Mouse (Mus musculus) forebrain, embryonic 15.5 days (tissue): ENCODE measurements around the gene Zswim7. TPM values are rescaled to one million over a fixed set of nuclear protein-coding genes. Genes with fewer than 3 reads are reported as not detected.
A peak's percentile ranks its signal among the peaks of the same experiment; 100 is the strongest.

Experiments
- ATAC-seq: fragments of 200-750 bp; cut with Nextera tagmentation; replicated peaks from 2 replicates; pipeline ENCODE4 v1.8.0; 2017; ENCODE audit warnings: mild to moderate bottlenecking, moderate TSS enrichment, moderate library complexity
- H3K27ac ChIP-seq: fragments of 300-500 bp; sonication (generic); replicated peaks from 2 replicates; pipeline ENCODE4 v1.5.1; 2015; ENCODE audit warnings: mild to moderate bottlenecking, inconsistent platforms
- H3K27me3 ChIP-seq: fragments of 300-500 bp; sonication (generic); 2 replicates; pipeline ENCODE4 v1.6.1; 2015; ENCODE audit warnings: inconsistent platforms
- H3K36me3 ChIP-seq: fragments of 300-500 bp; sonication (generic); 2 replicates; pipeline ENCODE4 v1.6.1; 2015; ENCODE audit warnings: mild to moderate bottlenecking, inconsistent platforms
- H3K4me1 ChIP-seq: fragments of 300-500 bp; sonication (generic); 2 replicates; pipeline ENCODE4 v1.6.1; 2015; ENCODE audit warnings: inconsistent platforms
- H3K4me2 ChIP-seq: fragments of 300-500 bp; sonication (generic); replicated peaks from 2 replicates; pipeline ENCODE4 v1.6.1; 2015; ENCODE audit warnings: mild to moderate bottlenecking, inconsistent platforms
- H3K4me3 ChIP-seq: fragments of 300-500 bp; sonication (generic); 2 replicates; pipeline ENCODE4 v1.5.1; 2015; ENCODE audit warnings: mild to moderate bottlenecking, inconsistent platforms
- H3K9ac ChIP-seq: fragments of 300-500 bp; sonication (generic); replicated peaks from 2 replicates; pipeline ENCODE4 v1.6.1; 2015; ENCODE audit warnings: mild to moderate bottlenecking, inconsistent platforms
- H3K9me3 ChIP-seq: fragments of 300-500 bp; sonication (generic); 2 replicates; pipeline ENCODE4 v1.6.1; 2016; ENCODE audit warnings: inconsistent platforms
- WGBS: fragments of 180-500 bp; shearing (Covaris S2); methylation state at CpG from one replicate; pipeline ENCODE4 v1.1.7; 2015; ENCODE audit warnings: mixed read lengths; 5-methylcytosine and 5-hydroxymethylcytosine counted together
- polyA plus RNA-seq: library from polyadenylated mRNA; unstranded; fragments of >200 nt; fragmentation: Nextera tagmentation; extraction: Ambion mirVana; gene quantifications from 2 replicates; pipeline ENCODE4 v1.2.1, GENCODE M21; 2015

Gene Zswim7
- polyA plus RNA-seq, 1 experiment from 2014 or later, result 9.8 TPM

DNA sequence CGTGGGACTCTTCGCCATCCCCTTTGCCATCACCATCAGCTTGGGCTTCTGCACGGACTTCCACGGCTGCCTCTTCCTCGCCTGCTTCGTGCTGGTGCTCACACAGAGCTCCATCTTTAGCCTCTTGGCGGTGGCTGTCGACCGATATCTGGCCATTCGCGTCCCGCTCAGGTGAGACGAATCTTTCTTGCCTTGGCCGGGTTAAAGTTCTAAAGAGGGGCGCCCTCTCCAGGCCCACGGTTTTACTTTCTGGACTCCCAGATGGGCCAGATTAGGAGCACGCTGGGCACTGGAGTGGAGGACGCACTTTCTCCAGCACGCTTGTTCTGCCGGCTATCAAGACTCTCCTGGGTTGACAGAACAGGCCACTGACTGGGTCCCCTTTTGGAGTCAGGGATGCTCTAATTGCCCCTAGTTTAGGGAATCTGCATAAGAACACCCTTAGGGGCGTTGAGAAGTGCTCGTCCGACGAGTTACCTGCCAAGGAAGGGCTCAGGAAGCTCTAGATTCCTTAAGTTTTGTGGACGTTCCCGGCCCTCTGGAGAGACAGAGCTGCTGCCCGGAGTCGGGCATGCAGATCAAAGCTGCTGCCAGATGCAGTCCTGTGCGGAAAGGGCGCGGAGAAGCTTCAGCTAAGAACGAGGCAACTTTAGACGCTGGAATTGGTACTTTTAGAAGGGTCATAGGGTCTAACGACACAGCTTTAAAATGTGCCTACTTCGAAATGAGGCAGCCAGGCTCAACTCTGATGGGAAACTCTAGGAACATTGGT is 31.7 kb downstream of the Zswim7 start:
- WGBS, result 3% methylated on average over 35 of the region's 35 CpGs
- no peaks in the 10 kb centered on the region for H3K9me3 ChIP-seq
- ATAC-seq, result peak; percentile 44
- H3K36me3 ChIP-seq, result no peaks in the 10 kb centered on the region
- peak overlapping the region; percentile 59 for H3K4me3 ChIP-seq
- peak overlapping the region; percentile 46 for H3K9ac ChIP-seq
- peaks cover 18% of the 10 kb centered on the region for H3K4me1 ChIP-seq
- no peak overlapping the region for H3K27ac ChIP-seq
- peak overlapping the region; percentile 97 for H3K4me2 ChIP-seq
- H3K27me3 ChIP-seq, result peaks cover 29% of the 10 kb centered on the region

DNA sequence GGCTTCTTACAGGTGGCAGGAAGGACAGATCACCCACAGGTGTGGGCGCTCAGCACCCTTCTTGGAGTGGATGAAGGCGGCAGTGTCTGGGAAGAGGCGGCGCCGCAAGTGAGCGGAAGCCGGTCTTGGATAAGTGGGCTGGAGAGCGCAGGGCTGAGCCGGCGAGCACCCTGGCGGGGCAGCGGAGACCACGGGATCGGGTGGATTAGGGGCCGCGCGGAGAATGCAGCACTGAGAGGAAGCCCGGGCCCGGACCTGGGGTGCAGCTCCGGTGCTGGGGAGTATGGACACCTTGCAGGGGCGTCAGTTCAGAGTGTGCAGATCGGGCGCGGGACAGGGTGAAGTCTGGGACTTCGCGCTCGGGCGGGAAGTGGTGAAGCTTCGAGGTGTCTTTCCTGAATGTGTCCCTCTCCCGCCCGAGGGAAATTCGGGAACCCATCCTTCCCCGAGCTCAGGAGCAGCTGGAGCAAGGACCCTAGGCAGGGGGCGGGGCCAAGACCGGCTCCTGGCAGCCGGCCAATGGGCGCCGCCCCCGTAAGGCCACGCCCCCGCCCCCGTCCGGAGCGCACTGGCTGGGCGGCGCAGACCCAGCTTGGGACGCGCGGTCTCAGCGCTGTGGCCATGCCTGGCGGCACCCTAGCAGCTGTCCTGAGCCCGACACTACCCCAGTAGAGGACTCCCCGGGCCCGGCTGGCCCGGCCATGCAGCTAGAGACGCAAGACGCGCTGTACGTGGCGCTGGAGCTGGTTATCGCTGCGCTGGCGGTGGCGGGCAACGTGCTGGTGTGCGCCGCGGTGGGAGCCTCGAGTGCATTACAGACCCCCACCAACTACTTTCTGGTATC is 32.6 kb downstream of the Zswim7 start, which contains the start of gene Adora2b:
TSS of gene Adora2b (plus strand) at position 584 of the 844 bp plus-strand sequence.
- peaks cover 18% of the 10 kb centered on the region for H3K4me1 ChIP-seq
- H3K9me3 ChIP-seq, result no peaks in the 10 kb centered on the region
- 1% methylated on average over 69 of the region's 69 CpGs for WGBS
- no peaks in the 10 kb centered on the region for H3K36me3 ChIP-seq
- H3K27ac ChIP-seq, result no peak within 1 kb of the TSS
- peak within 1 kb of the TSS; percentile 59 for H3K4me3 ChIP-seq
- H3K4me2 ChIP-seq, result peak within 1 kb of the TSS; percentile 97
- H3K27me3 ChIP-seq, result peaks cover 29% of the 10 kb centered on the region
- peak within 1 kb of the TSS; percentile 46 for H3K9ac ChIP-seq
- ATAC-seq, result peak; percentile 88

DNA sequence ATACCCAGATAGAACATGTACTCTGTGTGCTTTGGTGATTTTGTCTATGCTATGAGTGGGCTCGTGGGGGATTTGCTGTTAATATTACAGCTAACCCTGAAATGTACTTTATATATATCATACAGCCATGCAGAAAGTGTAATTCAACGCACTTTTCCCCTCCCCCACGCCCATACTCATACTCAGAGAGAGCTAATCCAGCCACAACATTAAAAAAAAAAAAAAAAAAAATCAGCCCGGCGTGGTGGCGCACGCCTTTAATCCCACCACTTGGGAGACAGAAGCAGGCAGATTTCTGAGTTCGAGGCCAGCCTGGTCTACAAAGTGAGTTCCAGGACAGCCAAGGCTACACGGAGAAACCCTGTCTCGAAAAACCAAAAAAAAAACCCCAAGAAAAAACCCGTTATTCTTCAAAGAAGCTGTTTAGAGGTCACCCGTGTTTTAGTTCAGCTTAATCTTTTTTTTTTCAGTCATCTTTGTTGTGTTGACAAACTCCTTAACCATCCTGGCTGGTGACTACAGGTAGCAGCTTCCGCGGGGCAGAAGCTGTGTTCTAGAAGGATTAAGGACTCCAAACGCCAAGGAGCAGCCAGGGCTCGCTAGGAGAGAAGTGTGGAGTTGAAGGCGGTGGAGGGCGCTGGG is 33.3 kb downstream of the Zswim7 start:
- ATAC-seq, result no peak
- no peaks in the 10 kb centered on the region for H3K9me3 ChIP-seq
- H3K4me1 ChIP-seq, result peaks cover 18% of the 10 kb centered on the region
- peak overlapping the region; percentile 97 for H3K4me2 ChIP-seq
- H3K27me3 ChIP-seq, result peaks cover 29% of the 10 kb centered on the region
- no peak overlapping the region for H3K27ac ChIP-seq
- H3K36me3 ChIP-seq, result no peaks in the 10 kb centered on the region
- peak overlapping the region; percentile 46; the same call in 1 of the 2 replicates for H3K9ac ChIP-seq
- peak overlapping the region; percentile 59 for H3K4me3 ChIP-seq
- 41% methylated on average over 18 of the region's 18 CpGs for WGBS

DNA sequence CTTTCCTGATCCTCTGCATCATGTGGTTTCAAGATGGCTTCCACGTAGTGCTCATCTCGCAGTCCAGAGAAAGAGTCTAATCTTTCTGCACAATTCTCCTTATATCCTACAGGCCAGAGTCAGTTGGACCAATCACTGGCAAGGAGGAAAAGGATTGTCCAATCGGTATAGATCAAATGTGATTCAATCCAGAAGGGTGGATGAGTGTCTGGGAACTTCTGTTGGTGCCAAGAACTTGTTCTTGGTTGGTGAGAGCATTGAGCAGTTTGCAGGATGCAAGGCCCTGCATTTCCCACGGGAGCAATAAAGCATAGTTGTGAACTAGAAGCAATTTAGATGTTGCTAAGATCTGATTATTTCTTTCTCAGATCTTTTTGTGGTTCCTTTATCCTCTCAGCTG is 36.7 kb downstream of the Zswim7 start:
- Histone ChIP-seq H3K9me3 (no peaks in the 10 kb centered on the region), H3K4me2 (no peak overlapping the region), H3K9ac (no peak overlapping the region), H3K27me3 (peaks cover 11% of the 10 kb centered on the region), H3K4me1 (peaks cover 13% of the 10 kb centered on the region), H3K4me3 (no peak overlapping the region), H3K36me3 (no peaks in the 10 kb centered on the region), H3K27ac (no peak overlapping the region)
- ATAC-seq, result no peak
- 85% methylated on average over 4 of the region's 4 CpGs for WGBS

DNA sequence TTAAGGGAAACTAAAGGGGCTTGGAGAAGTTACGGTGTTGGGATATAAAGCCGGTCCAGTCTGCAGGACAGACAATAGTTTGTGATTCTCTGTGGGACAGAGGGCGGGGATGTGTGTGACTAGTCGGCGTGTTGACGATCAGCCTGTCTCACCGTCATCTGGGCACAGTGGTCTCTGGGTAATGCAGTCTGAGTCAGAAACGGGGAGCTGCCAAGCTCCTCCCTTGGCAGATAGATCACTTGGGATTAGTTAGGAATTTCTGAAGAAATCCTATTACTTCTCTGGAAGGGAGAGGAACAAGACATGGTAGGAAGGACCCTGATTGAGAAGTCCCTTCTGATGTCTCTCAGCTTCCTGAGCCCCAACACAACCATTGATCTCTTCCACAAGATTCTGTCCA is 37.3 kb downstream of the Zswim7 start:
- peaks cover 5% of the 10 kb centered on the region for H3K27me3 ChIP-seq
- H3K9me3 ChIP-seq, result no peaks in the 10 kb centered on the region
- H3K4me2 ChIP-seq, result no peak overlapping the region
- no peaks in the 10 kb centered on the region for H3K36me3 ChIP-seq
- H3K27ac ChIP-seq, result no peak overlapping the region
- peaks cover 8% of the 10 kb centered on the region; the same call in 1 of the 2 replicates for H3K4me1 ChIP-seq
- H3K4me3 ChIP-seq, result no peak overlapping the region
- no peak for ATAC-seq
- WGBS, result 87% methylated on average over 8 of the region's 8 CpGs
- H3K9ac ChIP-seq, result no peak overlapping the region

DNA sequence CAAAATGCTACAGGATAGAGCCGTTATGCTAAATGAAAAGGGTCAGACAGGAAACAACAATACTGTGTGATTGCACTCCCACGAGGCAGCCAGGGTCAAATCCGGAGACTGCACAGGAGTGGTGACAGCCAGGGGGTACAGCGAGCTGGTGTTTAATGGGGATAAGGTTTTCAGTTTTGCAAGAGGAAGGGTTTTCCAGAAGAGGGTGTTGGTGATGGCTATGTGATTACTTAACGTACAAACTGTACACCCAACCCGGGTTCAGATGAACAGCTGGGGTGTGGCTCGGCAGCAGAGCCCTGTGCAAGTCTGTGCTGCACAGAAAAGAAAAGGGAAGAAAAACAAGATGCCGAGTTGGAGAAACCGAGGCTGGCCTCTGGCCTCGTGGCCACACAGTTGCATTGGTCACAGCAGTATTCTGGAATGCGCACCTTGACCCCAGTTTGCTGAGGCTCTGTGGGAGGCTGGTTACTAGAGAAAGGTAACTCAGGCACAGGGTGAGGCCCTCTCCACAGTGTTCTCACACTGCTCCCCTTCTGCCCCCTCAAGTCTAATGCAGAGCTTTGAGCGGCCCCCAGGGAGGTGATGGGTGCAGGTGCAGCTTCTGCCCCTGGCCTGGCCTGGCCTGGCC is 40.4 kb downstream of the Zswim7 start:
- WGBS, result 84% methylated on average over 12 of the region's 12 CpGs
- no peak overlapping the region for H3K4me2 ChIP-seq
- H3K9ac ChIP-seq, result no peak overlapping the region
- no peak for ATAC-seq
- no peaks in the 10 kb centered on the region for H3K27me3 ChIP-seq
- no peaks in the 10 kb centered on the region for H3K36me3 ChIP-seq
- no peak overlapping the region for H3K27ac ChIP-seq
- H3K4me3 ChIP-seq, result no peak overlapping the region
- no peaks in the 10 kb centered on the region for H3K4me1 ChIP-seq
- no peaks in the 10 kb centered on the region for H3K9me3 ChIP-seq

DNA sequence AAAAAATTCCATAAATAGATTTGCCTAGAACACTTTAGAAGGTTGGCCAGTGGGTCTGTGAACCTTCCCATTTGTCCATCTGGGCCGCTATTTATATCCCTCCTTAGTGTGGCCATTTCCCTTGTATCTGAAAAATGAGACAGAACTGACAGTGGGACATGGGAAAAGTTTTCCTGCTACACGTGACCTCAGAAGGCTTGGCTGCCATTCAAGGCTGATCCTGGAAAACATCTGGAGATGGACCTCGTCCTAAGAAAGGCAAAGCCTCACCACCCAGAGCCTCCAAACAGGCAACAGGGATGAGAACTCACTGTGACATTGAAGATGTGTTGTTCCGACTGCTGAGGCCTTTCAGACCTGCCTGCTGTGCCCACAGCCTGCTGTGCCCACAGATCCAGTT is 56.4 kb downstream of the Zswim7 start:
- Histone ChIP-seq H3K27ac (no peak overlapping the region), H3K4me3 (no peak overlapping the region), H3K9ac (no peak overlapping the region), H3K9me3 (no peaks in the 10 kb centered on the region), H3K36me3 (no peaks in the 10 kb centered on the region), H3K27me3 (no peaks in the 10 kb centered on the region), H3K4me2 (no peak overlapping the region), H3K4me1 (no peaks in the 10 kb centered on the region)
- no peak for ATAC-seq
- WGBS, result 87% methylated on average over 4 of the region's 4 CpGs

DNA sequence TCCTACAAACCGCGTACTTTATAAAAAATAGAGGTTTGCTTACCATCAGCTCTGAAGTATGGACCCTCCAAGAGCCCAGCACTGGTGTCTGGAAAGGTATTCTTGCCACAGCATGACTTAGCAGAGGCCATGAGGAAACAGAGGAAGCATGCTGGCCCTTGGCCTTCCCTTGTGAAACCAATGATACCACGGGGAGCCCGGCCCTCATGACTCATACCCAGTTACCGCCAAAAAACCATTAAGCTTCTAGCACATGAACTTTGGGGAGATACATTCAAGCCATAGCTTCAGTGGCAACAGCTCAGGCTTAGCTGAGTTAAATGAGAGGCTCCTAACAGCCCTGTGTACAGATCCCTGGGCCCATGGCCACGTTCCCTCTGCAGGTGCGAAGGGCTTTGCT is 57.2 kb downstream of the Zswim7 start:
- ATAC-seq, result no peak
- Histone ChIP-seq H3K4me3 (no peak overlapping the region), H3K9ac (no peak overlapping the region), H3K27me3 (no peaks in the 10 kb centered on the region), H3K4me2 (no peak overlapping the region), H3K4me1 (no peaks in the 10 kb centered on the region), H3K27ac (no peak overlapping the region), H3K9me3 (no peaks in the 10 kb centered on the region), H3K36me3 (no peaks in the 10 kb centered on the region)
- 94% methylated on average over 7 of the region's 7 CpGs for WGBS

DNA sequence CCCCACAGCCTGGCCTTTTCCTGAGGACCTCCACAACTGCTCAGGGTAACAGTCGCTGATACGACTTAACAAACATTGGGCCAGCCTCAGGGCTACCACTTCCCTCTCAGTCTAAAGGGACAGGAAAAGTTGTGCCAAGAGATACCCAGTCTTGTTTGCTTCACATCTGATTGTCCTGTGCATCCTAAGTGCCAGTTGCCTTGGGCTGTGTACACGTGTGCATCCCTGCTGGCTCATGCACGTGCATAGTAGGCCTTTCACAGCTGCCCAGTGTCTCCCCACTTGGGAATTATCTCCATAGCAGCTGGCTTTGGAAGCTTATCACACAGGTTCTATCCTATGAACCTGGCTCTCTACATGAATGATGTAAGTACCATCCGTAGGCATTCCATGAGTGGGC is 57.8 kb downstream of the Zswim7 start:
- Histone ChIP-seq H3K9me3 (no peaks in the 10 kb centered on the region), H3K27me3 (no peaks in the 10 kb centered on the region), H3K4me3 (no peak overlapping the region), H3K4me1 (no peaks in the 10 kb centered on the region), H3K9ac (no peak overlapping the region), H3K4me2 (no peak overlapping the region), H3K36me3 (no peaks in the 10 kb centered on the region), H3K27ac (no peak overlapping the region)
- no peak for ATAC-seq
- 94% methylated on average over 5 of the region's 5 CpGs for WGBS

DNA sequence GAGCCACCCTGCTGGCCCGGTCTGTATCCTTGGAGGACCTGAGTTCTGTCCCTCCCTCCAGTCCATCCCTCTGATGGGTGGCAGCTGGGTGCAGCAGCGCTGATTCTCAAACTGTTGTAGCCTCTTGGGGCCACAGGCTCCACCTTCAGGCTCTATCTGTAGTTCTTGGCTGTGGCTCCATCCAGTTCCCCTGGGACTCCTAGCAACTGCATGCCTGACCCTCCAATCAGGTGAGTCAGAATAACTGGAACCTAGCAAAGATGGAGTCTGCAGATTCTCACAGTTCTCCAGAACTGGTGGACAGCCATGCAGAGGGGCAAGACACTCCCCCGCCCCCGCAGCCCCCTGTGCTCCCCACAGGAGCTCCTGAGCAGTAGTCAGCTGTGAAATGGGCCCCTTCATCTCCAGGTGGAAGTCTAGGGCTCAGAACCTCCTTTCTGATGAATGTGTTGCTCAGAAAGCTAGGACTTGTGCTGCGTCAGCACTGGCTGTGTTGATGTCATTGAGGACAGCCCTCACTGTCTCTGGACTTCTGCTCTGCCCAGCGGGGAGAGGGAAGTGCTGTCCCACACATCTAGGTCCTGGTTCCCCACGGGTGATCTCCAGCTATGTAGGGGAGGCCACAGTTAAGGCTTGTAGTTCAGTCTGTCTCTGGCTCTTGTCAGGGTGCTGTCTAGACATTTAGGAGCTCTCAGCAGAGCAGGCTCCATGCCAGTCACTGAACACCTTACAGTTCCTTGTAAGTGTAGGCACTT is 60.2 kb downstream of the Zswim7 start:
- no peaks in the 10 kb centered on the region for H3K36me3 ChIP-seq
- WGBS, result 85% methylated on average over 7 of the region's 7 CpGs

DNA sequence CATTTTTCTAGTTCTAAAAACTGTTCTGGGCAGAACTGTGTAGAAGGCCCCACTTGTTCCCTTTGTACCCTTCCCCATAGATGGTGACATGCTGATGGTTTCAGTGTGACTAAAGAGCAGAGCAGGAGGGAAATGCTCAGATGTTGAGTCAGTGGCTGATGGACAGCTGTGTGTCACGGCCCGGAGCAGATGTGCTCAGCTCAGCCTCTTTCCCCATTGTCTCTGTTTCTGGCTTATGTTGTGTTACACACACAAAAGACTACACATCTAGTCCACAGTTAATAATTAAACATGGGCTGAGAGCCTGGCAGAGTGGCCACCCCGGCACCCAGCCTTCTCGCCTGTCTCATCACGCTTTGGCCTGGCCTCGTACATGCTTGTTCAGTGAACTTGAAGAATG is 63.4 kb downstream of the Zswim7 start:
- H3K4me2 ChIP-seq, result no peak overlapping the region
- ATAC-seq, result no peak
- H3K4me1 ChIP-seq, result no peaks in the 10 kb centered on the region
- H3K27ac ChIP-seq, result no peak overlapping the region
- H3K27me3 ChIP-seq, result no peaks in the 10 kb centered on the region
- no peak overlapping the region for H3K9ac ChIP-seq
- no peaks in the 10 kb centered on the region for H3K9me3 ChIP-seq
- WGBS, result 52% methylated on average over 6 of the region's 6 CpGs
- H3K4me3 ChIP-seq, result no peak overlapping the region
- H3K36me3 ChIP-seq, result no peaks in the 10 kb centered on the region

More for the DNA sequence above, 60.2 kb downstream of the Zswim7 start:
- no peak overlapping the region for H3K4me3 ChIP-seq
- H3K9me3 ChIP-seq, result no peaks in the 10 kb centered on the region
- H3K9ac ChIP-seq, result no peak overlapping the region
- H3K27ac ChIP-seq, result no peak overlapping the region
- no peaks in the 10 kb centered on the region for H3K27me3 ChIP-seq
- H3K4me2 ChIP-seq, result no peak overlapping the region
- no peaks in the 10 kb centered on the region for H3K4me1 ChIP-seq
- ATAC-seq, result no peak
